Mouse (Mus musculus): ENCODE measurements around the gene Phpt1. TPM values are rescaled to one million over a fixed set of nuclear protein-coding genes. Genes with fewer than 3 reads are reported as not detected.

Phpt1 gene
- polyA plus RNA-seq, 1 experiment from 2014 or later, result 278 TPM

GRCm38 (mm10) chr2:25585601-25586000 is 10.6 kb upstream of the Phpt1 start:
- Histone ChIP-seq H3K27me3 (replicated peaks; ENCODE audit: control insufficient read depth, insufficient read depth, low read length) (peaks cover 4% of the 10 kb centered on the region), H3K27ac (ENCODE audit: low read depth) (no peak overlapping the region), H3K4me3 (ENCODE audit: low read depth, low read length) (no peak overlapping the region), H3K4me2 (ENCODE audit: low read length) (no peak overlapping the region), H3K9ac (ENCODE audit: low read length) (no peak overlapping the region), H3K36me3 (ENCODE audit: control insufficient read depth, insufficient read depth, low read length) (peaks cover 67% of the 10 kb centered on the region), H3K9me3 (ENCODE audit: control insufficient read depth, low read length) (no peaks in the 10 kb centered on the region), H3K4me1 (replicated peaks; ENCODE audit: control insufficient read depth, insufficient read depth, low read length) (peaks cover 20% of the 10 kb centered on the region)
- ATAC-seq (replicated peaks; ENCODE audit: low FRiP score, low TSS enrichment, low read depth) (no peak), DNase-seq (ENCODE audit: low spot score) (no peak)
- WGBS, result 83% methylated on average over 3 of the region's 3 CpGs

- Histone ChIP-seq H3K4me3 (ENCODE audit: low read depth, low read length) (no peak overlapping the region), H3K4me1 (replicated peaks; ENCODE audit: control insufficient read depth, insufficient read depth, low read length) (peaks cover 26% of the 10 kb centered on the region), H3K9ac (ENCODE audit: low read length) (no peak overlapping the region), H3K27ac (ENCODE audit: low read depth) (no peak overlapping the region), H3K9me3 (ENCODE audit: control insufficient read depth, low read length) (no peaks in the 10 kb centered on the region), H3K36me3 (ENCODE audit: control insufficient read depth, insufficient read depth, low read length) (peaks cover 59% of the 10 kb centered on the region), H3K4me2 (ENCODE audit: low read length) (no peak overlapping the region), H3K27me3 (replicated peaks; ENCODE audit: control insufficient read depth, insufficient read depth, low read length) (peaks cover 12% of the 10 kb centered on the region)
- no peak for ATAC-seq (replicated peaks; ENCODE audit: low FRiP score, low TSS enrichment, low read depth)
- 84% methylated on average over 4 of the region's 4 CpGs for WGBS
- DNase-seq (ENCODE audit: low spot score), result no peak
Measured at GRCm38 (mm10) chr2:25584856-25585255, 9.8 kb upstream of the Phpt1 start.

GRCm38 (mm10) chr2:25584152-25584551 is 9.1 kb upstream of the Phpt1 start:
- no peak for DNase-seq (ENCODE audit: low spot score)
- peaks cover 19% of the 10 kb centered on the region for H3K27me3 ChIP-seq (replicated peaks; ENCODE audit: control insufficient read depth, insufficient read depth, low read length)
- H3K36me3 ChIP-seq (ENCODE audit: control insufficient read depth, insufficient read depth, low read length), result peaks cover 53% of the 10 kb centered on the region
- no peak overlapping the region for H3K27ac ChIP-seq (ENCODE audit: low read depth)
- H3K4me2 ChIP-seq (ENCODE audit: low read length), result no peak overlapping the region
- no peak overlapping the region for H3K4me3 ChIP-seq (ENCODE audit: low read depth, low read length)
- peaks cover 32% of the 10 kb centered on the region for H3K4me1 ChIP-seq (replicated peaks; ENCODE audit: control insufficient read depth, insufficient read depth, low read length)
- no peak overlapping the region for H3K9ac ChIP-seq (ENCODE audit: low read length)
- no peak for ATAC-seq (replicated peaks; ENCODE audit: low FRiP score, low TSS enrichment, low read depth)
- 82% methylated on average over 3 of the region's 3 CpGs for WGBS
- no peaks in the 10 kb centered on the region for H3K9me3 ChIP-seq (ENCODE audit: control insufficient read depth, low read length)

- DNase-seq (ENCODE audit: low spot score) (no peak), ATAC-seq (replicated peaks; ENCODE audit: low FRiP score, low TSS enrichment, low read depth) (no peak)
- Histone ChIP-seq H3K4me2 (ENCODE audit: low read length) (no peak overlapping the region), H3K9me3 (ENCODE audit: control insufficient read depth, low read length) (no peaks in the 10 kb centered on the region), H3K27ac (ENCODE audit: low read depth) (no peak overlapping the region), H3K27me3 (replicated peaks; ENCODE audit: control insufficient read depth, insufficient read depth, low read length) (peaks cover 24% of the 10 kb centered on the region), H3K36me3 (ENCODE audit: control insufficient read depth, insufficient read depth, low read length) (peaks cover 51% of the 10 kb centered on the region), H3K4me1 (replicated peaks; ENCODE audit: control insufficient read depth, insufficient read depth, low read length) (peaks cover 32% of the 10 kb centered on the region), H3K4me3 (ENCODE audit: low read depth, low read length) (no peak overlapping the region), H3K9ac (ENCODE audit: low read length) (no peak overlapping the region)
- WGBS, result 67% methylated on average over 4 of the region's 4 CpGs
Measured at GRCm38 (mm10) chr2:25583571-25583970, 8.5 kb upstream of the Phpt1 start.

- peaks cover 34% of the 10 kb centered on the region for H3K4me1 ChIP-seq (replicated peaks; ENCODE audit: control insufficient read depth, insufficient read depth, low read length)
- no peak overlapping the region for H3K4me3 ChIP-seq (ENCODE audit: low read depth, low read length)
- peaks cover 46% of the 10 kb centered on the region for H3K36me3 ChIP-seq (ENCODE audit: control insufficient read depth, insufficient read depth, low read length)
- no peak for DNase-seq (ENCODE audit: low spot score)
- H3K4me2 ChIP-seq (ENCODE audit: low read length), result no peak overlapping the region
- H3K27ac ChIP-seq (ENCODE audit: low read depth), result no peak overlapping the region
- peaks cover 29% of the 10 kb centered on the region for H3K27me3 ChIP-seq (replicated peaks; ENCODE audit: control insufficient read depth, insufficient read depth, low read length)
- no peak overlapping the region for H3K9ac ChIP-seq (ENCODE audit: low read length)
- H3K9me3 ChIP-seq (ENCODE audit: control insufficient read depth, low read length), result no peaks in the 10 kb centered on the region
- no peak for ATAC-seq (replicated peaks; ENCODE audit: low FRiP score, low TSS enrichment, low read depth)
- 73% methylated on average over 6 of the region's 6 CpGs for WGBS
Measured at GRCm38 (mm10) chr2:25583120-25583481, 8.1 kb upstream of the Phpt1 start.

GRCm38 (mm10) chr2:25582466-25583119 is 7.6 kb upstream of the Phpt1 start:
- Histone ChIP-seq H3K9me3 (ENCODE audit: control insufficient read depth, low read length) (no peaks in the 10 kb centered on the region), H3K4me2 (ENCODE audit: low read length) (no peak overlapping the region), H3K27ac (ENCODE audit: low read depth) (no peak overlapping the region), H3K4me3 (ENCODE audit: low read depth, low read length) (no peak overlapping the region), H3K36me3 (ENCODE audit: control insufficient read depth, insufficient read depth, low read length) (peaks cover 43% of the 10 kb centered on the region), H3K4me1 (replicated peaks; ENCODE audit: control insufficient read depth, insufficient read depth, low read length) (peaks cover 39% of the 10 kb centered on the region), H3K9ac (ENCODE audit: low read length) (no peak overlapping the region), H3K27me3 (replicated peaks; ENCODE audit: control insufficient read depth, insufficient read depth, low read length) (peaks cover 34% of the 10 kb centered on the region)
- DNase-seq (ENCODE audit: low spot score) (no peak), ATAC-seq (replicated peaks; ENCODE audit: low FRiP score, low TSS enrichment, low read depth) (peak; percentile 9; the same call in 1 of the 2 replicates)
- WGBS, result 43% methylated on average over 12 of the region's 12 CpGs

GRCm38 (mm10) chr2:25581901-25582301 is 6.9 kb upstream of the Phpt1 start:
- 28% methylated on average over 6 of the region's 6 CpGs for WGBS

GRCm38 (mm10) chr2:25581294-25581864 is 6.4 kb upstream of the Phpt1 start, which contains the start of gene Ajm1:
Gene Ajm1 (minus strand): TSS chr2:25581757.
- peak within 1 kb of the TSS; percentile 31 for H3K4me3 ChIP-seq (ENCODE audit: low read depth, low read length)
- H3K4me1 ChIP-seq (replicated peaks; ENCODE audit: control insufficient read depth, insufficient read depth, low read length), result peaks cover 44% of the 10 kb centered on the region
- 5% methylated on average over 19 of the region's 19 CpGs for WGBS
- H3K9me3 ChIP-seq (ENCODE audit: control insufficient read depth, low read length), result no peaks in the 10 kb centered on the region
- DNase-seq (ENCODE audit: low spot score) (peak; percentile 76), ATAC-seq (replicated peaks; ENCODE audit: low FRiP score, low TSS enrichment, low read depth) (peak; percentile 59)
- no peak within 1 kb of the TSS for H3K27ac ChIP-seq (ENCODE audit: low read depth)
- H3K4me2 ChIP-seq (ENCODE audit: low read length), result peak within 1 kb of the TSS; percentile 56
- H3K9ac ChIP-seq (ENCODE audit: low read length), result no peak within 1 kb of the TSS
- peaks cover 31% of the 10 kb centered on the region for H3K36me3 ChIP-seq (ENCODE audit: control insufficient read depth, insufficient read depth, low read length)
- H3K27me3 ChIP-seq (replicated peaks; ENCODE audit: control insufficient read depth, insufficient read depth, low read length), result peaks cover 46% of the 10 kb centered on the region

More at GRCm38 (mm10) chr2:25581901-25582301, 6.9 kb upstream of the Phpt1 start:
- no peak overlapping the region for H3K4me3 ChIP-seq (ENCODE audit: low read depth, low read length)
- H3K4me2 ChIP-seq (ENCODE audit: low read length), result peak overlapping the region; percentile 56
- H3K9me3 ChIP-seq (ENCODE audit: control insufficient read depth, low read length), result no peaks in the 10 kb centered on the region
- H3K36me3 ChIP-seq (ENCODE audit: control insufficient read depth, insufficient read depth, low read length), result peaks cover 36% of the 10 kb centered on the region
- no peak overlapping the region for H3K9ac ChIP-seq (ENCODE audit: low read length)
- ATAC-seq (replicated peaks; ENCODE audit: low FRiP score, low TSS enrichment, low read depth), result no peak
- no peak overlapping the region for H3K27ac ChIP-seq (ENCODE audit: low read depth)
- peaks cover 44% of the 10 kb centered on the region for H3K4me1 ChIP-seq (replicated peaks; ENCODE audit: control insufficient read depth, insufficient read depth, low read length)
- H3K27me3 ChIP-seq (replicated peaks; ENCODE audit: control insufficient read depth, insufficient read depth, low read length), result peaks cover 41% of the 10 kb centered on the region
- DNase-seq (ENCODE audit: low spot score), result no peak

Data from intestine, embryonic 14.5 days (tissue).